Mouse (Mus musculus): ENCODE results near the gene Ufm1.

- TF ChIP-seq CTCF (IDR thresholded peaks at IDR 0.05; ENCODE audit: low read depth, low read length): no peak
- TF ChIP-seq POLR2A (IDR thresholded peaks at IDR 0.05; ENCODE audit: extremely low read depth, insufficient read depth, low read length): no peak
These were observed 18.8 kb downstream of the Ufm1 start, which contains the start of gene Gm10985 for GRCm38 (mm10) chr3:53844786-53845185.
